Mouse (Mus musculus) midbrain, embryonic 14.5 days (tissue): ENCODE data around the gene Sorbs1. TPM values are rescaled to one million over a fixed set of nuclear protein-coding genes. Genes with fewer than 3 reads are reported as not detected.

ENCODE experiments used
- ATAC-seq: fragments of 200-750 bp; cut with Nextera tagmentation; 2 replicates; pipeline ENCODE4 v1.8.0; 2017; ENCODE audit warnings: moderate number of reproducible peaks, moderate library complexity; ENCODE audit not compliant: low FRiP score, low TSS enrichment
- DNase-seq: peaks from one replicate; pipeline ENCODE4 v3.0.0-alpha.2; 2015
- H3K27ac ChIP-seq: fragments of 300-500 bp; sonication (generic); replicated peaks from 2 replicates; pipeline ENCODE4 v1.5.1; 2014; ENCODE audit warnings: mild to moderate bottlenecking, low read depth, low read length, moderate library complexity
- H3K27me3 ChIP-seq: fragments of 300-500 bp; sonication (generic); 2 replicates; pipeline ENCODE4 v1.6.1; 2014; ENCODE audit warnings: low read length, control low read depth, mixed read lengths; ENCODE audit not compliant: control insufficient read depth, insufficient read depth
- H3K36me3 ChIP-seq: fragments of 300-500 bp; sonication (generic); 2 replicates; pipeline ENCODE4 v1.6.1; 2014; ENCODE audit warnings: low read length, control low read depth; ENCODE audit not compliant: control insufficient read depth, insufficient read depth
- H3K4me1 ChIP-seq: fragments of 300-500 bp; sonication (generic); 2 replicates; pipeline ENCODE4 v1.6.1; 2014; ENCODE audit warnings: mild to moderate bottlenecking, antibody characterized with exemption, low read length, control low read depth; ENCODE audit not compliant: control insufficient read depth, insufficient read depth
- H3K4me2 ChIP-seq: fragments of 300-500 bp; sonication (generic); 2 replicates; pipeline ENCODE4 v1.6.1; 2014; ENCODE audit warnings: mild to moderate bottlenecking, low read length, moderate library complexity
- H3K4me3 ChIP-seq: fragments of 300-500 bp; sonication (generic); replicated peaks from 2 replicates; pipeline ENCODE4 v1.5.1; 2014; ENCODE audit warnings: low read depth, low read length
- H3K9ac ChIP-seq: fragments of 300-500 bp; sonication (generic); replicated peaks from 2 replicates; pipeline ENCODE4 v1.6.1; 2014; ENCODE audit warnings: mild to moderate bottlenecking, low read length, moderate library complexity
- H3K9me3 ChIP-seq: fragments of 300-500 bp; sonication (generic); 2 replicates; pipeline ENCODE4 v1.6.1; 2016; ENCODE audit warnings: low read length, control low read depth, mixed read lengths; ENCODE audit not compliant: control insufficient read depth
- WGBS: fragments of 180-500 bp; shearing (Covaris S2); extraction: QIAGEN DNeasy Blood & Tissue Kit; methylation state at CpG from one replicate; pipeline ENCODE4 v1.1.7; 2014; 5-methylcytosine and 5-hydroxymethylcytosine counted together
- polyA plus RNA-seq: library from polyadenylated mRNA; unstranded; fragments of >200 nt; fragmentation: Nextera tagmentation; extraction: Ambion mirVana; gene quantifications from 2 replicates; pipeline ENCODE4 v1.2.1, GENCODE M21; 2014

Gene Sorbs1
- polyA plus RNA-seq, 1 experiment from 2014 or later = 87.9 TPM

DNA sequence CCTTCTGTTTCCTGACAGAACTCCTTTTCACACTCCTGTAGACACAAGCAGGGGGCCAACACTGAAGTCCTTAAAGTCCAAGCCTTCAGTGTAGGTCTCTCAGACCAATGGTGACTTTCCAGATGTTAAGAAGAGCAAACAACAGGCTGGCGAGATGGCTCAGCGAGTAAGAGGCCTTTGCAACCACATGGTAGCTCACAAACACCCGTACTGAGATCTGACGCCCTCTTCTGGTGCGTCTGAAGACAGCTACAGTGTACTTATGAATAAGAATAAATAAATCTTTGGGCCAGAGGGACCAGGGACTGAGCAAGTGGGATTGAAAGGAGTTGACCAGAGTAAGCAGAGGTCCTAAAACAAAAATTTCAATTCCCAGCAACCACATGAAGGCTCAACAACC is 129.6 kb downstream of the Sorbs1 start:
- no peak for DNase-seq
- 38% methylated on average over 5 of the region's 5 CpGs for WGBS

DNA sequence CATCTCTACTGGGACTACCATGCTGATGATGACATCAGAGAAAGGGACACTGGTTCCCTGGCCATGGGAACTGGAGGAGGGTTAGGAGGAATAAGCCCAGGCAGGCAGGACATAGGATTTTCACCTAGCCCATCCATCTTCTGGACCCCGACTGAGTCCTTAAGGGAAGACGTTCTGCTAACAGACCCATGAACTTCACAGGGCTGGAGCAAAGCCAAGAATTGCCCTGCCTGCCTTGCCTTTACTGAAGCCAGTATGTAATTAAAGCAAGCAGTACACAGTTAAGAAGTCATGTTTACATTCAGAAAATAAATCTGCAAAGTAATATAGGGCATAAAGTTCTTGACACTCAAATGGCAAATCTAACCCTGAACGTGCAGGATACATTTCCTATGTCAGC is 132.9 kb downstream of the Sorbs1 start:
- WGBS = 79% methylated on average over 3 of the region's 3 CpGs
- DNase-seq = no peak
- Histone ChIP-seq H3K4me2 (no peak overlapping the region), H3K27me3 (no peaks in the 10 kb centered on the region), H3K36me3 (peaks cover 23% of the 10 kb centered on the region), H3K9me3 (no peaks in the 10 kb centered on the region), H3K4me3 (no peak overlapping the region), H3K4me1 (no peaks in the 10 kb centered on the region), H3K9ac (no peak overlapping the region), H3K27ac (no peak overlapping the region)
- ATAC-seq = no peak

More for the DNA sequence above, 129.6 kb downstream of the Sorbs1 start:
- Histone ChIP-seq H3K36me3 (peaks cover 20% of the 10 kb centered on the region), H3K27me3 (no peaks in the 10 kb centered on the region), H3K4me3 (no peak overlapping the region), H3K4me1 (no peaks in the 10 kb centered on the region), H3K9me3 (no peaks in the 10 kb centered on the region), H3K27ac (no peak overlapping the region), H3K9ac (no peak overlapping the region), H3K4me2 (no peak overlapping the region)
- no peak for ATAC-seq

DNA sequence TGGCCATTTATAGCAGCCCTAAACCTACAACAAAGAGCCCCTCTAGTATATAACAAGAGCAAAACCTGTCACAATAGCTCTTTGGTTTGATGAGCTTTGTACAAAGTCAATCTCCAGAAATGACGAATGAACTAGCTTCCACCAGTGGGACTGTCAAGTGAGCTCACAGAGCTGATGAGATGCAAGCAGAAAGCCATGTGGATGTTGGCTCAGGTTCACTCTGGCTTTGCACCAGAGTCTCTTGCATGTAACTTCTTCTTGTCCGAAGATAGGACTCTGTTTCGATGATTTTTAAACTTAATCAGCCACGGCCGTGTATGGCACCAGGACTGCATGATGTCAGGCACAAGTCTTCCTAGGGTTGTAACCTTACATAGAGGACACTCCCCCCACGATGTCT is 133.6 kb downstream of the Sorbs1 start:
- ATAC-seq (no peak), DNase-seq (no peak)
- H3K4me1 ChIP-seq = no peaks in the 10 kb centered on the region
- no peak overlapping the region for H3K27ac ChIP-seq
- no peaks in the 10 kb centered on the region for H3K9me3 ChIP-seq
- H3K4me3 ChIP-seq = no peak overlapping the region
- WGBS = 70% methylated on average over 6 of the region's 6 CpGs
- H3K27me3 ChIP-seq = no peaks in the 10 kb centered on the region
- H3K9ac ChIP-seq = no peak overlapping the region
- H3K4me2 ChIP-seq = no peak overlapping the region
- H3K36me3 ChIP-seq = peaks cover 26% of the 10 kb centered on the region

DNA sequence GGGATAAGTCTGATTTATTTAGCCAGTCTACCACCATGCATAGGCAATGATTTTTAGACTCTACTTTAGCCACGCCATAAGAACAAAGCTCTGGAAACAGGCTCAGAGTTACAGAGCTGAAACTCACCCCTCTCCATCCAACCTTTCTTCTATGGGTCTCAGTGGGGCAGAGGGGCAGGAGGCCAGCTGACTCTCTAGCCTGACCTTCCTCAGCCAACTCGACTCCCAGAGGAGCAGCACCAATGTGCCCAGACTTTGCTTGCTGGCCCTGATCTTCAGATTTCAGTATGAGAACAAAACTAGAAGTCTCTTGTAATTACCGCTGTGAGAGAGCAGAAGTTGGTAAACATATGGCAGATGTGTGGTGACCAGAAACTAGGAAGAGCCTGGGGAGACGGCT is 134.5 kb downstream of the Sorbs1 start:
- peaks cover 26% of the 10 kb centered on the region for H3K36me3 ChIP-seq
- H3K27me3 ChIP-seq = no peaks in the 10 kb centered on the region
- H3K4me1 ChIP-seq = no peaks in the 10 kb centered on the region
- no peak for ATAC-seq
- WGBS = 87% methylated on average over 4 of the region's 4 CpGs
- H3K9ac ChIP-seq = no peak overlapping the region
- DNase-seq = no peak
- no peaks in the 10 kb centered on the region for H3K9me3 ChIP-seq
- no peak overlapping the region for H3K4me2 ChIP-seq
- no peak overlapping the region for H3K4me3 ChIP-seq
- no peak overlapping the region for H3K27ac ChIP-seq

DNA sequence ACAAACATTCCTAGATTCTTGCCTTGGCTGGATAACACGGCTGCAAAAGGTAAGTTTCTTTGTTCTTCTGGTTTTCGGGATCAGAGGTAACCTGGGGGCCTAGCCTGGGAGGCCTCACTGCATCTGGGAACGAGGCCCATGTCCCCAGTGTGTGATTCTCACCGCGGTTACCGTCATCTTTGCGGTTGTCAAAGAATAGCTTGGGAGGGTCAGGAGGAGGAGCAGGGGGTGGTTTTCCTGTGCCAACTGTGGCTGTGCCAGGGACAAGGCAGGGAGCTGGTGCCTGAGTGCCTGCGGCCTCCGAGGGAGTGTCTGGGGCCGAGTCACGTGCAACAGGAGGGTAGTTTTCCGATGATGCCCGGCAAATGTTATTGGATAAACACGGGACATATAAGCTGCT is 135.9 kb downstream of the Sorbs1 start:
- H3K27ac ChIP-seq = no peak overlapping the region
- ATAC-seq = no peak
- no peaks in the 10 kb centered on the region for H3K9me3 ChIP-seq
- no peak overlapping the region for H3K4me3 ChIP-seq
- peaks cover 31% of the 10 kb centered on the region for H3K36me3 ChIP-seq
- H3K27me3 ChIP-seq = no peaks in the 10 kb centered on the region
- 79% methylated on average over 14 of the region's 14 CpGs for WGBS
- no peak overlapping the region for H3K9ac ChIP-seq
- H3K4me1 ChIP-seq = no peaks in the 10 kb centered on the region
- no peak overlapping the region for H3K4me2 ChIP-seq
- DNase-seq = no peak

DNA sequence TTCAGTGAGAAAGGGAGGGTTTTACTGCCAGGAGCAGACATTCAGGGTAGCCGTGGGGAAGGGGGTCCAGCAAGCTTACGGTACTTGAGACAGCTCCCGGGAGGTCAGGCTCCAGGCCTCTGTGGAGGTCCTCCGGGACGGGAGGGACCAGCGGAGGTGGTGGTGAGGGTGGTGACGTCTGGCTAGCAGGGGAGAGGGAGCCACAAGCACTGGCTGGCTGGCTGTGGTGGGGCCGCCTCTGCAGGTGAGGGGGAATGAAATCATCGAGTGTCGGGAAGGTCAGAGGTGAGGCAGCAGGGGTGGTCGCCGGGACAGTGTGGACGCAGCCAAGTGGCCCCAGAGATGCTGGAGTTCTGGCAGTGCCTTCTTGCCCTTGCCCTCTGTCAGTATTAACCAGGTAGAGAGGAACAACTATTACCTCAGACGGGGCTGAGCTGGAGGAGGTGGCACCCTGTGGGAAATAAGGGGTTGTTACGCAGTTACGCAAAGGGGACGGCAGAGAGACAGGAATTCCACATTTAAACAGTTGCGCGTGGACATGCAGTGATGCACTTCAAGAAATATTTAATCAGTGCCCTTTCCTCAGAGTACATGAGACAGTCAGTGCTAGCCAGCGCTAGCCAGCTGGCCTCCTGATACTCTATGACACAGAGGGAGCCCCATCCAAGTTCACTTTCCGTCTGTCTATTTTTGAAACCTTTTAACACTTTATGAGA is 136.9 kb downstream of the Sorbs1 start:
- WGBS = 79% methylated on average over 21 of the region's 21 CpGs

DNA sequence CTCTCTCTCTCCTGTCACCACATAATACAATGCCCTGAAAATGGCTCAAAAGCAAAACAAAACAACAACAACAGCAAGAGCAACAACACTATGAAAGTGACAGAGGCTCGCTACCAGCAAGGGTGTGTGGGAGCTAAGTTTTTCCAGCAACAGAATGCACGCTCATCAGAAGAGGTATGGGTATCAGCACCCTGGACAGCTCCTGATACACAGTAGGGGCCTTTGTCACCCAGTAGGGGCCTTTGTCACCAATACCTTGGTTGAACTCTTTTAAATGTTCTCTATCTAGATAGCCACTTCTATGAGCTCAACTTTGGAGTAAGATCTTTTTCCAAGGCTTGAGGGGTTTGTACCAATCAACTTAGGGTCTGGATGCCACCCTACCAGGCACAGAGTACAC is 138.9 kb downstream of the Sorbs1 start:
- Histone ChIP-seq H3K27ac (no peak overlapping the region), H3K4me1 (no peaks in the 10 kb centered on the region), H3K4me3 (no peak overlapping the region), H3K9ac (no peak overlapping the region), H3K9me3 (no peaks in the 10 kb centered on the region), H3K27me3 (no peaks in the 10 kb centered on the region), H3K4me2 (no peak overlapping the region), H3K36me3 (0 out of 2 replicates have a peak, but pooled peaks cover 22% of the 10 kb centered on the region)
- no peak for ATAC-seq
- no peak for DNase-seq
- WGBS = 88% methylated on average over 2 of the region's 2 CpGs

More for the DNA sequence above, 136.9 kb downstream of the Sorbs1 start:
- Histone ChIP-seq H3K4me2 (no peak overlapping the region), H3K27me3 (no peaks in the 10 kb centered on the region), H3K36me3 (peaks cover 26% of the 10 kb centered on the region), H3K9ac (no peak overlapping the region), H3K27ac (no peak overlapping the region), H3K9me3 (no peaks in the 10 kb centered on the region), H3K4me1 (no peaks in the 10 kb centered on the region), H3K4me3 (no peak overlapping the region)
- DNase-seq (no peak), ATAC-seq (no peak)

DNA sequence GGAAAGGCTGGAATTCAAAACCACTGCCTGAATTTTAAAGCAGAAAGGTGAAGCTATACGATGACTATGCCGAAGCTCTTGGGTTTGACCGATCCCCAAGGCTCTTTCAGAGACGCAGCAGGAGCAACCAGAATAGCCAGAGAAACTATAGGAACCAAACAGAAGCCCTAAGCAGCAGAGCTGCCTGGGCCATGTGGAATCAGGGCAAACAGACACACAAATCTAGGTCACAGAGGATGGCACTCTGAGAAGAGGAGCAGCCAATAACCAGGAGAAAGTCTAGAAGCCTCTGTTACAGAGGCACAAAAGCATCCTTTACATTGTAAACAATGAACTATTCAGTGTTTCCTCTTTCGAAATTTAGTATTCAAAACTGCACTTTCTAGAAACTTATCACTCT is 140.9 kb downstream of the Sorbs1 start:
- H3K27ac ChIP-seq = no peak overlapping the region
- 91% methylated on average over 5 of the region's 5 CpGs for WGBS
- H3K36me3 ChIP-seq = peaks cover 25% of the 10 kb centered on the region
- H3K27me3 ChIP-seq = no peaks in the 10 kb centered on the region
- no peak overlapping the region for H3K4me2 ChIP-seq
- H3K4me1 ChIP-seq = no peaks in the 10 kb centered on the region
- H3K9ac ChIP-seq = no peak overlapping the region
- H3K4me3 ChIP-seq = no peak overlapping the region
- DNase-seq (no peak), ATAC-seq (no peak)
- no peaks in the 10 kb centered on the region for H3K9me3 ChIP-seq

DNA sequence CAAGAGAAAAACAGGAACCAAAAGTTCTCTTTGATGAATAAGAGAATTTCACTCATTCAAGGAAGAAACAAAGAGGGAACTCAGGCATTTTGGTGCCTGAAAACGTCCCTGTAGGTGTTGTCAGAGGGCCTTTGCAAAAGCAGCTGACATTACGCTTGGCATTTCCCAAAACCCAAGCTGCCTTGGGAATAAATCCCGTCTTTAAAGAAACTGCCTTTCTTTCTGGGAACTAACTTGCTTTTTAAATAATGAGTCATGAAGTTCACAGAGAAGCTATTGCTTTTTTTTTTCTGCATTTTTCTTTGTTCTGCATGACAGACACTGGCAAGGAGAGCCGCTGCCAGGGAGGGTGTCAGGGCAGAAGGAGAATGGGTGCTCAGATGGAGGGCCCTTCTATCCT is 141.7 kb downstream of the Sorbs1 start:
- Histone ChIP-seq H3K9me3 (no peaks in the 10 kb centered on the region), H3K36me3 (peaks cover 25% of the 10 kb centered on the region), H3K9ac (no peak overlapping the region), H3K4me3 (no peak overlapping the region), H3K4me2 (no peak overlapping the region), H3K27ac (no peak overlapping the region), H3K4me1 (no peaks in the 10 kb centered on the region), H3K27me3 (no peaks in the 10 kb centered on the region)
- DNase-seq (no peak), ATAC-seq (no peak)
- 34% methylated on average over 4 of the region's 4 CpGs for WGBS
